Mouse (Mus musculus) liver, embryonic 13.5 days (tissue): ENCODE measurements around the gene Fxyd4. TPM values are rescaled to one million over a fixed set of nuclear protein-coding genes. Genes with fewer than 3 reads are reported as not detected.

Source experiments
- ATAC-seq: fragments of 200-750 bp; cut with Nextera tagmentation; 2 replicates; pipeline ENCODE4 v1.8.0; 2017; ENCODE audit warnings: low read depth, mild to moderate bottlenecking, moderate number of reproducible peaks, moderate library complexity
- DNase-seq: peaks from one replicate; pipeline ENCODE4 v3.0.0; 2022
- H3K27ac ChIP-seq: fragments of 300-500 bp; sonication (generic); 2 replicates; pipeline ENCODE4 v1.5.1; 2015; ENCODE audit warnings: moderate library complexity, mild to moderate bottlenecking, inconsistent platforms
- H3K27me3 ChIP-seq: fragments of 300-500 bp; sonication (generic); 2 replicates; pipeline ENCODE4 v1.6.1; 2015; ENCODE audit warnings: mild to moderate bottlenecking, inconsistent platforms
- H3K36me3 ChIP-seq: fragments of 300-500 bp; sonication (generic); 2 replicates; pipeline ENCODE4 v1.6.1; 2015; ENCODE audit warnings: mild to moderate bottlenecking, inconsistent platforms
- H3K4me1 ChIP-seq: fragments of 300-500 bp; sonication (generic); replicated peaks from 2 replicates; pipeline ENCODE4 v1.6.1; 2015; ENCODE audit warnings: inconsistent platforms
- H3K4me2 ChIP-seq: fragments of 300-500 bp; sonication (generic); 2 replicates; pipeline ENCODE4 v1.6.1; 2015; ENCODE audit warnings: inconsistent platforms, mild to moderate bottlenecking, moderate library complexity
- H3K4me3 ChIP-seq: fragments of 300-500 bp; sonication (generic); replicated peaks from 2 replicates; pipeline ENCODE4 v1.5.1; 2015; ENCODE audit warnings: mild to moderate bottlenecking, inconsistent platforms
- H3K9ac ChIP-seq: fragments of 300-500 bp; sonication (generic); 2 replicates; pipeline ENCODE4 v1.6.1; 2015; ENCODE audit warnings: mild to moderate bottlenecking, inconsistent platforms
- H3K9me3 ChIP-seq: fragments of 300-500 bp; sonication (generic); replicated peaks from 2 replicates; pipeline ENCODE4 v1.6.1; 2016; ENCODE audit warnings: inconsistent platforms
- WGBS: fragments of 180-500 bp; shearing (Covaris S2); methylation state at CpG from one replicate; pipeline ENCODE4 v1.1.7; 2015; ENCODE audit not compliant: insufficient replicate concordance; 5-methylcytosine and 5-hydroxymethylcytosine counted together
- polyA plus RNA-seq: library from polyadenylated mRNA; unstranded; fragments of >200 nt; fragmentation: Nextera tagmentation; extraction: Ambion mirVana; gene quantifications from 2 replicates; pipeline ENCODE4 v1.2.1, GENCODE M21; 2015

The Fxyd4 gene
- polyA plus RNA-seq, 1 experiment from 2014 or later: 0.37 TPM

- DNase-seq: no peak
- peaks cover 11% of the 10 kb centered on the region for H3K36me3 ChIP-seq
- H3K4me3 ChIP-seq: no peak overlapping the region
- no peak overlapping the region for H3K9ac ChIP-seq
- H3K4me1 ChIP-seq: peaks cover 6% of the 10 kb centered on the region; the same call in 1 of the 2 replicates
- WGBS: 80% methylated on average over 6 of the region's 6 CpGs
- no peak overlapping the region for H3K27ac ChIP-seq
- H3K9me3 ChIP-seq: no peaks in the 10 kb centered on the region
- ATAC-seq: no peak
- H3K27me3 ChIP-seq: no peaks in the 10 kb centered on the region
- no peak overlapping the region for H3K4me2 ChIP-seq
Observed at GRCm38 (mm10) chr6:117934301-117934700, 3.2 kb downstream of the Fxyd4 start.

GRCm38 (mm10) chr6:117932325-117933051, 5.0 kb downstream of the Fxyd4 start:
- no peak overlapping the region for H3K4me3 ChIP-seq
- peaks cover 29% of the 10 kb centered on the region for H3K36me3 ChIP-seq
- DNase-seq (no peak), ATAC-seq (peak; percentile 75)
- H3K9ac ChIP-seq: no peak overlapping the region
- no peak overlapping the region for H3K27ac ChIP-seq
- no peaks in the 10 kb centered on the region for H3K9me3 ChIP-seq
- peaks cover 6% of the 10 kb centered on the region; the same call in 1 of the 2 replicates for H3K4me1 ChIP-seq
- 44% methylated on average over 11 of the region's 11 CpGs for WGBS
- no peaks in the 10 kb centered on the region for H3K27me3 ChIP-seq
- H3K4me2 ChIP-seq: no peak overlapping the region

GRCm38 (mm10) chr6:117929945-117930655, 7.4 kb downstream of the Fxyd4 start:
- Histone ChIP-seq H3K36me3 (peaks cover 50% of the 10 kb centered on the region), H3K27ac (no peak overlapping the region), H3K4me1 (peaks cover 4% of the 10 kb centered on the region; the same call in 1 of the 2 replicates), H3K27me3 (no peaks in the 10 kb centered on the region), H3K9me3 (no peaks in the 10 kb centered on the region), H3K4me3 (no peak overlapping the region), H3K4me2 (no peak overlapping the region), H3K9ac (no peak overlapping the region)
- 78% methylated on average over 3 of the region's 3 CpGs for WGBS
- ATAC-seq (0 out of 2 replicates have a peak, but pooled peaks have one; percentile 6), DNase-seq (no peak)

GRCm38 (mm10) chr6:117928746-117929145, 8.7 kb downstream of the Fxyd4 start:
- no peak for DNase-seq
- no peak for ATAC-seq
- no peak overlapping the region for H3K9ac ChIP-seq
- no peaks in the 10 kb centered on the region for H3K9me3 ChIP-seq
- H3K4me3 ChIP-seq: no peak overlapping the region
- no peak overlapping the region for H3K4me2 ChIP-seq
- WGBS: 78% methylated on average over 5 of the region's 5 CpGs
- H3K36me3 ChIP-seq: peaks cover 50% of the 10 kb centered on the region
- peaks cover 4% of the 10 kb centered on the region; the same call in 1 of the 2 replicates for H3K4me1 ChIP-seq
- H3K27ac ChIP-seq: no peak overlapping the region
- no peaks in the 10 kb centered on the region for H3K27me3 ChIP-seq

- Histone ChIP-seq H3K27ac (no peak overlapping the region), H3K9ac (no peak overlapping the region), H3K4me2 (no peak overlapping the region), H3K36me3 (peaks cover 57% of the 10 kb centered on the region), H3K4me1 (peaks cover 4% of the 10 kb centered on the region; the same call in 1 of the 2 replicates), H3K4me3 (no peak overlapping the region), H3K27me3 (no peaks in the 10 kb centered on the region), H3K9me3 (no peaks in the 10 kb centered on the region)
- ATAC-seq (no peak), DNase-seq (no peak)
- 79% methylated on average over 7 of the region's 7 CpGs for WGBS
Observed at GRCm38 (mm10) chr6:117927955-117928354, 9.5 kb downstream of the Fxyd4 start.

- DNase-seq: no peak
- ATAC-seq: peak; percentile 37
- Histone ChIP-seq H3K4me3 (no peak overlapping the region), H3K27ac (no peak overlapping the region), H3K4me2 (no peak overlapping the region), H3K9ac (no peak overlapping the region), H3K9me3 (no peaks in the 10 kb centered on the region), H3K36me3 (peaks cover 65% of the 10 kb centered on the region), H3K27me3 (no peaks in the 10 kb centered on the region), H3K4me1 (0 out of 2 replicates have a peak, but pooled peaks cover 2% of the 10 kb centered on the region)
- 64% methylated on average over 4 of the region's 4 CpGs for WGBS
Observed at GRCm38 (mm10) chr6:117926871-117927491, 10.5 kb downstream of the Fxyd4 start.

GRCm38 (mm10) chr6:117922041-117922440, 15.5 kb downstream of the Fxyd4 start:
- ATAC-seq (no peak), DNase-seq (no peak)
- H3K4me1 ChIP-seq: peaks cover 41% of the 10 kb centered on the region
- H3K9ac ChIP-seq: no peak overlapping the region
- no peak overlapping the region for H3K4me3 ChIP-seq
- H3K4me2 ChIP-seq: no peak overlapping the region
- peaks cover 70% of the 10 kb centered on the region for H3K36me3 ChIP-seq
- no peaks in the 10 kb centered on the region for H3K27me3 ChIP-seq
- H3K27ac ChIP-seq: no peak overlapping the region
- H3K9me3 ChIP-seq: no peaks in the 10 kb centered on the region
- WGBS: 78% methylated on average over 3 of the region's 3 CpGs

- Histone ChIP-seq H3K4me1 (peaks cover 46% of the 10 kb centered on the region), H3K9ac (peak overlapping the region; percentile 88; the same call in 1 of the 2 replicates), H3K27ac (peak overlapping the region; percentile 37), H3K4me3 (peak overlapping the region; percentile 82), H3K9me3 (no peaks in the 10 kb centered on the region), H3K36me3 (peaks cover 59% of the 10 kb centered on the region), H3K4me2 (peak overlapping the region; percentile 97), H3K27me3 (no peaks in the 10 kb centered on the region)
- 44% methylated on average over 3 of the region's 3 CpGs for WGBS
- ATAC-seq (no peak), DNase-seq (peak; percentile 43)
Observed at GRCm38 (mm10) chr6:117920659-117921640, 16.5 kb downstream of the Fxyd4 start.

GRCm38 (mm10) chr6:117918043-117918442, 19.4 kb downstream of the Fxyd4 start:
- Histone ChIP-seq H3K36me3 (peaks cover 59% of the 10 kb centered on the region), H3K9me3 (no peaks in the 10 kb centered on the region), H3K27ac (peak overlapping the region; percentile 96), H3K4me2 (peak overlapping the region; percentile 97), H3K4me1 (peaks cover 72% of the 10 kb centered on the region), H3K9ac (peak overlapping the region; percentile 88), H3K4me3 (peak overlapping the region; percentile 82), H3K27me3 (no peaks in the 10 kb centered on the region)
- 41% methylated on average over 5 of the region's 5 CpGs for WGBS
- no peak for ATAC-seq
- no peak for DNase-seq

GRCm38 (mm10) chr6:117917576-117917975, 19.9 kb downstream of the Fxyd4 start:
- H3K27me3 ChIP-seq: no peaks in the 10 kb centered on the region
- peak overlapping the region; percentile 97 for H3K4me2 ChIP-seq
- peak overlapping the region; percentile 82 for H3K4me3 ChIP-seq
- H3K27ac ChIP-seq: peak overlapping the region; percentile 96
- under 1% methylated on average over 21 of the region's 21 CpGs for WGBS
- peak overlapping the region; percentile 88 for H3K9ac ChIP-seq
- DNase-seq (peak; percentile 57), ATAC-seq (peak; percentile 13; the same call in 1 of the 2 replicates)
- H3K36me3 ChIP-seq: peaks cover 54% of the 10 kb centered on the region
- no peaks in the 10 kb centered on the region for H3K9me3 ChIP-seq
- peaks cover 75% of the 10 kb centered on the region for H3K4me1 ChIP-seq
